Mouse (Mus musculus): ENCODE measurements at regions not wholly inside any gene's neighbourhood (a gene's known extent, or its start where the extent isn't known, plus 50 kb on each side); places are given as distances from the start of the nearest gene placed in this dataset.

GRCm38 (mm10) chr16:7647275-7647926 is 777.5 kb downstream of the Tmem114 start:
- no peak for DNase-seq (ENCODE audit: low read depth, low spot score)

- DNase-seq (ENCODE audit: low read depth, low spot score): no peak
Observed at GRCm38 (mm10) chr16:7644363-7644762, 780.6 kb downstream of the Tmem114 start.

- DNase-seq (ENCODE audit: low read depth, low spot score): no peak
Observed at GRCm38 (mm10) chr16:7638955-7639755, 785.8 kb downstream of the Tmem114 start.

GRCm38 (mm10) chr16:7637993-7638392 is 786.9 kb downstream of the Tmem114 start:
- DNase-seq (ENCODE audit: low read depth, low spot score): no peak

- DNase-seq (ENCODE audit: low read depth, low spot score): no peak
Observed at GRCm38 (mm10) chr16:7637121-7637700, 787.7 kb downstream of the Tmem114 start.

GRCm38 (mm10) chr16:7636326-7636725 is 788.6 kb downstream of the Tmem114 start:
- no peak for DNase-seq (ENCODE audit: low read depth, low spot score)

- no peak for DNase-seq (ENCODE audit: low read depth, low spot score)
Observed at GRCm38 (mm10) chr16:7632474-7632873, 792.5 kb downstream of the Tmem114 start.

- no peak for DNase-seq (ENCODE audit: low read depth, low spot score)
Observed at GRCm38 (mm10) chr16:7628351-7628750, 796.6 kb downstream of the Tmem114 start.

- DNase-seq (ENCODE audit: low read depth, low spot score): no peak
Observed at GRCm38 (mm10) chr16:7606602-7607001, 818.3 kb downstream of the Tmem114 start.

GRCm38 (mm10) chr16:7602428-7602827 is 822.5 kb downstream of the Tmem114 start:
- DNase-seq (ENCODE audit: low read depth, low spot score): no peak

- DNase-seq (ENCODE audit: low read depth, low spot score): no peak
Observed at GRCm38 (mm10) chr16:7574879-7575278, 850.1 kb downstream of the Tmem114 start.

- no peak for DNase-seq (ENCODE audit: low read depth, low spot score)
Observed at GRCm38 (mm10) chr16:7560841-7561240, 864.1 kb downstream of the Tmem114 start.

- DNase-seq (ENCODE audit: low read depth, low spot score): no peak
Observed at GRCm38 (mm10) chr16:7559177-7559576, 865.8 kb downstream of the Tmem114 start.

GRCm38 (mm10) chr16:7558637-7559036 is 866.3 kb downstream of the Tmem114 start:
- DNase-seq (ENCODE audit: low read depth, low spot score): no peak

- no peak for DNase-seq (ENCODE audit: low read depth, low spot score)
Observed at GRCm38 (mm10) chr16:7555911-7556310, 869.0 kb downstream of the Tmem114 start.

GRCm38 (mm10) chr16:7549568-7549967 is 875.4 kb downstream of the Tmem114 start:
- DNase-seq (ENCODE audit: low read depth, low spot score): no peak

GRCm38 (mm10) chr16:7544067-7544466 is 880.9 kb downstream of the Tmem114 start:
- DNase-seq (ENCODE audit: low read depth, low spot score): no peak

GRCm38 (mm10) chr16:7529811-7530210 is 895.1 kb downstream of the Tmem114 start:
- DNase-seq (ENCODE audit: low read depth, low spot score): no peak

GRCm38 (mm10) chr16:7528963-7529362 is 896.0 kb downstream of the Tmem114 start:
- no peak for DNase-seq (ENCODE audit: low read depth, low spot score)

GRCm38 (mm10) chr16:7527923-7528776 is 896.8 kb downstream of the Tmem114 start:
- peak; percentile 30 for DNase-seq (ENCODE audit: low read depth, low spot score)

- no peak for DNase-seq (ENCODE audit: low read depth, low spot score)
Observed at GRCm38 (mm10) chr16:7518711-7519110, 906.2 kb downstream of the Tmem114 start.

Measured in brain, embryonic 18.5 days (tissue).